Mouse (Mus musculus): ENCODE results near the gene Gga3. TPM values are rescaled to one million over a fixed set of nuclear protein-coding genes. Genes with fewer than 3 reads are reported as not detected.
A peak's percentile ranks its signal among the peaks of the same experiment; 100 is the strongest.

Gga3 gene
- polyA plus RNA-seq, 1 experiment, result 14.7 TPM

- H3K27me3 ChIP-seq (ENCODE audit: control insufficient read depth, insufficient read depth, low read length), result no peaks in the 10 kb centered on the region
- TF ChIP-seq CTCF (IDR thresholded peaks at IDR 0.05; ENCODE audit: extremely low read depth, insufficient read length, insufficient replicate concordance, low read depth, low read length) (no peak), POLR2A (IDR thresholded peaks at IDR 0.05; ENCODE audit: low read depth, low read length) (no peak)
- WGBS, result 44% methylated on average over 11 of the region's 11 CpGs
- peaks cover 8% of the 10 kb centered on the region for H3K36me3 ChIP-seq (ENCODE audit: control insufficient read depth, insufficient read depth, low read length)
- peaks cover 4% of the 10 kb centered on the region; the same call in 1 of the 2 replicates for H3K4me1 ChIP-seq (ENCODE audit: control insufficient read depth, insufficient read depth, insufficient read length, low read length)
- H3K27ac ChIP-seq (ENCODE audit: insufficient read depth, low read depth, low read length), result no peak overlapping the region
- peak overlapping the region; percentile 83 for H3K4me3 ChIP-seq (ENCODE audit: low read depth, low read length)
These were observed 23.2 kb upstream of the Gga3 start for GRCm38 (mm10) chr11:115626824-115627616.

GRCm38 (mm10) chr11:115625877-115626276 is 22.0 kb upstream of the Gga3 start:
- peaks cover 11% of the 10 kb centered on the region for H3K36me3 ChIP-seq (ENCODE audit: control insufficient read depth, insufficient read depth, low read length)
- TF ChIP-seq POLR2A (IDR thresholded peaks at IDR 0.05; ENCODE audit: low read depth, low read length) (no peak), CTCF (IDR thresholded peaks at IDR 0.05; ENCODE audit: extremely low read depth, insufficient read length, insufficient replicate concordance, low read depth, low read length) (no peak)
- peaks cover 3% of the 10 kb centered on the region; the same call in 1 of the 2 replicates for H3K4me1 ChIP-seq (ENCODE audit: control insufficient read depth, insufficient read depth, insufficient read length, low read length)
- WGBS, result 61% methylated on average over 9 of the region's 9 CpGs
- H3K4me3 ChIP-seq (ENCODE audit: low read depth, low read length), result no peak overlapping the region
- no peak overlapping the region for H3K27ac ChIP-seq (ENCODE audit: insufficient read depth, low read depth, low read length)
- H3K27me3 ChIP-seq (ENCODE audit: control insufficient read depth, insufficient read depth, low read length), result no peaks in the 10 kb centered on the region

- H3K4me1 ChIP-seq (ENCODE audit: control insufficient read depth, insufficient read depth, insufficient read length, low read length), result peaks cover under 1% of the 10 kb centered on the region; the same call in 1 of the 2 replicates
- no peak overlapping the region for H3K27ac ChIP-seq (ENCODE audit: insufficient read depth, low read depth, low read length)
- H3K4me3 ChIP-seq (ENCODE audit: low read depth, low read length), result no peak overlapping the region
- peaks cover 23% of the 10 kb centered on the region for H3K36me3 ChIP-seq (ENCODE audit: control insufficient read depth, insufficient read depth, low read length)
- WGBS, result 78% methylated on average over 9 of the region's 9 CpGs
- H3K27me3 ChIP-seq (ENCODE audit: control insufficient read depth, insufficient read depth, low read length), result no peaks in the 10 kb centered on the region
- TF ChIP-seq CTCF (IDR thresholded peaks at IDR 0.05; ENCODE audit: extremely low read depth, insufficient read length, insufficient replicate concordance, low read depth, low read length) (peak; percentile 37; the same call in 1 of the 2 replicates), POLR2A (IDR thresholded peaks at IDR 0.05; ENCODE audit: low read depth, low read length) (no peak)
These were observed 19.7 kb upstream of the Gga3 start for GRCm38 (mm10) chr11:115623487-115624070.

GRCm38 (mm10) chr11:115619949-115620348 is 16.1 kb upstream of the Gga3 start:
- 95% methylated on average over 7 of the region's 7 CpGs for WGBS
- no peaks in the 10 kb centered on the region; the same call in 1 of the 2 replicates for H3K4me1 ChIP-seq (ENCODE audit: control insufficient read depth, insufficient read depth, insufficient read length, low read length)
- no peak for TF ChIP-seq POLR2A (IDR thresholded peaks at IDR 0.05; ENCODE audit: low read depth, low read length)
- TF ChIP-seq CTCF (IDR thresholded peaks at IDR 0.05; ENCODE audit: extremely low read depth, insufficient read length, insufficient replicate concordance, low read depth, low read length), result no peak
- H3K4me3 ChIP-seq (ENCODE audit: low read depth, low read length), result no peak overlapping the region
- peaks cover 30% of the 10 kb centered on the region for H3K36me3 ChIP-seq (ENCODE audit: control insufficient read depth, insufficient read depth, low read length)
- no peaks in the 10 kb centered on the region for H3K27me3 ChIP-seq (ENCODE audit: control insufficient read depth, insufficient read depth, low read length)
- H3K27ac ChIP-seq (ENCODE audit: insufficient read depth, low read depth, low read length), result no peak overlapping the region

- WGBS, result 92% methylated on average over 16 of the region's 16 CpGs
- Histone ChIP-seq H3K36me3 (ENCODE audit: control insufficient read depth, insufficient read depth, low read length) (peaks cover 30% of the 10 kb centered on the region), H3K4me3 (ENCODE audit: low read depth, low read length) (no peak overlapping the region), H3K4me1 (ENCODE audit: control insufficient read depth, insufficient read depth, insufficient read length, low read length) (no peaks in the 10 kb centered on the region; the same call in 1 of the 2 replicates), H3K27ac (ENCODE audit: insufficient read depth, low read depth, low read length) (no peak overlapping the region), H3K27me3 (ENCODE audit: control insufficient read depth, insufficient read depth, low read length) (no peaks in the 10 kb centered on the region)
- TF ChIP-seq POLR2A (IDR thresholded peaks at IDR 0.05; ENCODE audit: low read depth, low read length) (no peak), CTCF (IDR thresholded peaks at IDR 0.05; ENCODE audit: extremely low read depth, insufficient read length, insufficient replicate concordance, low read depth, low read length) (no peak)
These were observed 15.1 kb upstream of the Gga3 start for GRCm38 (mm10) chr11:115618732-115619516.

GRCm38 (mm10) chr11:115618001-115618400 is 14.2 kb upstream of the Gga3 start:
- Histone ChIP-seq H3K36me3 (ENCODE audit: control insufficient read depth, insufficient read depth, low read length) (peaks cover 30% of the 10 kb centered on the region), H3K4me1 (ENCODE audit: control insufficient read depth, insufficient read depth, insufficient read length, low read length) (peaks cover 6% of the 10 kb centered on the region), H3K4me3 (ENCODE audit: low read depth, low read length) (no peak overlapping the region), H3K27ac (ENCODE audit: insufficient read depth, low read depth, low read length) (no peak overlapping the region), H3K27me3 (ENCODE audit: control insufficient read depth, insufficient read depth, low read length) (no peaks in the 10 kb centered on the region)
- TF ChIP-seq POLR2A (IDR thresholded peaks at IDR 0.05; ENCODE audit: low read depth, low read length) (no peak), CTCF (IDR thresholded peaks at IDR 0.05; ENCODE audit: extremely low read depth, insufficient read length, insufficient replicate concordance, low read depth, low read length) (no peak)
- WGBS, result 77% methylated on average over 2 of the region's 2 CpGs
